Mouse (Mus musculus) midbrain, embryonic 16.5 days (tissue): Measurements from ENCODE around the gene Chia1. TPM values are rescaled to one million over a fixed set of nuclear protein-coding genes. Genes with fewer than 3 reads are reported as not detected.
"Not testable (repeated sequence)": the region's sequence is repeated elsewhere in the genome, so short reads cannot be mapped to it uniquely, and the experiment has no call there.

Experiments used
- ATAC-seq: fragments of 200-750 bp; cut with Nextera tagmentation; 2 replicates; pipeline ENCODE4 v1.8.0; 2017; ENCODE audit warnings: moderate TSS enrichment
- H3K27ac ChIP-seq: fragments of 300-500 bp; sonication (generic); 2 replicates; pipeline ENCODE4 v1.5.1; 2014; ENCODE audit warnings: mild to moderate bottlenecking, low read length, mixed read lengths
- H3K27me3 ChIP-seq: fragments of 300-500 bp; sonication (generic); 2 replicates; pipeline ENCODE4 v1.6.1; 2014; ENCODE audit warnings: low read depth, low read length, mixed read lengths; ENCODE audit not compliant: control insufficient read depth, insufficient read depth
- H3K36me3 ChIP-seq: fragments of 300-500 bp; sonication (generic); 2 replicates; pipeline ENCODE4 v1.6.1; 2014; ENCODE audit warnings: mild to moderate bottlenecking, low read length, moderate library complexity, mixed read lengths; ENCODE audit not compliant: control insufficient read depth, insufficient read depth
- H3K4me1 ChIP-seq: fragments of 300-500 bp; sonication (generic); 2 replicates; pipeline ENCODE4 v1.6.1; 2014; ENCODE audit warnings: mild to moderate bottlenecking, low read length, mixed read lengths; ENCODE audit not compliant: control insufficient read depth, insufficient read depth
- H3K4me2 ChIP-seq: fragments of 300-500 bp; sonication (generic); 2 replicates; pipeline ENCODE4 v1.6.1; 2014; ENCODE audit warnings: mild to moderate bottlenecking, low read length, mixed read lengths
- H3K4me3 ChIP-seq: fragments of 300-500 bp; sonication (generic); 2 replicates; pipeline ENCODE4 v1.5.1; 2014; ENCODE audit warnings: low read depth, mild to moderate bottlenecking, low read length, moderate library complexity, mixed read lengths
- H3K9ac ChIP-seq: fragments of 300-500 bp; sonication (generic); 2 replicates; pipeline ENCODE4 v1.6.1; 2014; ENCODE audit warnings: low read depth, low read length, mixed read lengths
- H3K9me3 ChIP-seq: fragments of 300-500 bp; sonication (generic); replicated peaks from 2 replicates; pipeline ENCODE4 v1.6.1; 2014; ENCODE audit warnings: mild to moderate bottlenecking, low read length, mixed read lengths; ENCODE audit not compliant: control insufficient read depth, poor library complexity, severe bottlenecking
- WGBS: fragments of 180-500 bp; shearing (Covaris S2); extraction: QIAGEN DNeasy Blood & Tissue Kit; methylation state at CpG from one replicate; pipeline ENCODE4 v1.1.7; 2014; 5-methylcytosine and 5-hydroxymethylcytosine counted together
- polyA plus RNA-seq: library from polyadenylated mRNA; unstranded; fragments of >200 nt; fragmentation: Nextera tagmentation; extraction: Ambion mirVana; gene quantifications from 2 replicates; pipeline ENCODE4 v1.2.1, GENCODE M21; 2015

Chia1 gene
- polyA plus RNA-seq, 1 experiment from 2014 or later: 1.5 TPM

- no peak within 1 kb of the TSS for H3K27ac ChIP-seq
- no peaks in the 10 kb centered on the region for H3K36me3 ChIP-seq
- H3K4me2 ChIP-seq: no peak within 1 kb of the TSS
- H3K9ac ChIP-seq: no peak within 1 kb of the TSS
- 84% methylated on average over 3 of the region's 3 CpGs for WGBS
- no peaks in the 10 kb centered on the region for H3K27me3 ChIP-seq
- H3K4me1 ChIP-seq: no peaks in the 10 kb centered on the region
- H3K4me3 ChIP-seq: no peak within 1 kb of the TSS
- ATAC-seq: no peak
- no peaks in the 10 kb centered on the region; the same call in 1 of the 2 replicates for H3K9me3 ChIP-seq
Measured at GRCm38 (mm10) chr3:106167464-106167863, 54.4 kb downstream of the Chia1 start, which contains the start of gene Chil3. Chil3 (minus strand) TSS chr3:106167564.

GRCm38 (mm10) chr3:106170522-106171053 lies 57.6 kb downstream of the Chia1 start:
- Histone ChIP-seq H3K9ac (no peak overlapping the region), H3K4me2 (no peak overlapping the region), H3K4me1 (no peaks in the 10 kb centered on the region), H3K4me3 (no peak overlapping the region), H3K36me3 (no peaks in the 10 kb centered on the region), H3K27ac (no peak overlapping the region), H3K9me3 (no peaks in the 10 kb centered on the region; the same call in 1 of the 2 replicates), H3K27me3 (no peaks in the 10 kb centered on the region)
- ATAC-seq: no peak
- 69% methylated on average over 1 of the region's 1 CpGs for WGBS

- Histone ChIP-seq H3K9me3 (no peaks in the 10 kb centered on the region; the same call in 1 of the 2 replicates), H3K27ac (no peak overlapping the region), H3K4me2 (no peak overlapping the region), H3K36me3 (no peaks in the 10 kb centered on the region), H3K4me3 (no peak overlapping the region), H3K9ac (no peak overlapping the region), H3K4me1 (no peaks in the 10 kb centered on the region), H3K27me3 (no peaks in the 10 kb centered on the region)
- no peak for ATAC-seq
- WGBS: 77% methylated on average over 1 of the region's 1 CpGs
Measured at GRCm38 (mm10) chr3:106171135-106171731, 58.2 kb downstream of the Chia1 start.

- not testable (repeated sequence) for H3K4me3 ChIP-seq, H3K9ac ChIP-seq, H3K27ac ChIP-seq, H3K4me1 ChIP-seq, H3K9me3 ChIP-seq, H3K27me3 ChIP-seq, ATAC-seq, H3K36me3 ChIP-seq, H3K4me2 ChIP-seq
- 70% methylated on average over 2 of the region's 2 CpGs for WGBS
Measured at GRCm38 (mm10) chr3:106172506-106172905, 59.5 kb downstream of the Chia1 start.

GRCm38 (mm10) chr3:106174971-106175370 lies 61.9 kb downstream of the Chia1 start:
- ATAC-seq, H3K4me1 ChIP-seq, H3K9me3 ChIP-seq, H3K36me3 ChIP-seq, H3K27me3 ChIP-seq, H3K4me2 ChIP-seq, H3K27ac ChIP-seq, H3K9ac ChIP-seq, H3K4me3 ChIP-seq: not testable (repeated sequence)
- WGBS: 63% methylated on average over 2 of the region's 2 CpGs

GRCm38 (mm10) chr3:106177509-106178189 lies 64.6 kb downstream of the Chia1 start:
- H3K9ac ChIP-seq: no peak overlapping the region
- no peak overlapping the region for H3K4me2 ChIP-seq
- ATAC-seq: no peak
- no peaks in the 10 kb centered on the region for H3K4me1 ChIP-seq
- 76% methylated on average over 13 of the region's 13 CpGs for WGBS
- H3K4me3 ChIP-seq: no peak overlapping the region
- no peak overlapping the region for H3K27ac ChIP-seq
- H3K27me3 ChIP-seq: no peaks in the 10 kb centered on the region
- H3K36me3 ChIP-seq: no peaks in the 10 kb centered on the region
- H3K9me3 ChIP-seq: no peaks in the 10 kb centered on the region

Other genes starting within 250 kb of the Chia1 start
- 0.09 and 0.14 TPM in 2 replicates for gene Adora3, start 242.4 kb upstream of the Chia1 start, polyA plus RNA-seq
- not detected in 2 replicates for gene Tmigd3, start 242.3 kb upstream of the Chia1 start, polyA plus RNA-seq
- gene I830077J02Rik, start 180.6 kb upstream of the Chia1 start, polyA plus RNA-seq: 0.12 and 0.30 TPM in 2 replicates
- gene Wdr77, start 153.9 kb upstream of the Chia1 start, polyA plus RNA-seq: 89.7 and 90.9 TPM in 2 replicates
- gene Atp5f1, start 153.1 kb upstream of the Chia1 start, polyA plus RNA-seq: 543 and 547 TPM in 2 replicates
- 3.8 and 5.8 TPM in 2 replicates for gene Ovgp1, start 139.5 kb upstream of the Chia1 start, polyA plus RNA-seq
- 6.4 and 7.3 TPM in 2 replicates for gene Pifo, start 98.6 kb upstream of the Chia1 start, polyA plus RNA-seq
- not detected in 2 replicates for gene Chil5, start 80.4 kb upstream of the Chia1 start, polyA plus RNA-seq
- not detected in 2 replicates for gene Chil3, start 54.3 kb downstream of the Chia1 start, polyA plus RNA-seq
- gene Chil4, start 106.3 kb downstream of the Chia1 start, polyA plus RNA-seq: not detected in 2 replicates